Mouse (Mus musculus): ENCODE data around the gene Cdk7. TPM values are rescaled to one million over a fixed set of nuclear protein-coding genes. Genes with fewer than 3 reads are reported as not detected.

The Cdk7 gene
- total RNA-seq, 2 experiments from 2014 or later = 11.5 to 13.6 TPM

- peak; percentile 88 for TF ChIP-seq CTCF (IDR thresholded peaks at IDR 0.05)
- Histone ChIP-seq H3K4me3 (no peak overlapping the region), H3K27ac (peak overlapping the region; percentile 3; the same call in 1 of the 2 replicates)
- DNase-seq = peak; percentile 55
- intact Hi-C loops (cut with DNase I) = loop anchor here (5.0 to 10.0 kb wide), 2 partner anchors 72 to 555 kb away; partner anchors contain the start of genes Bdp1, Cdk7 and Serf1
Measured at GRCm38 (mm10) chr13:100659864-100660456, 70.8 kb downstream of the Cdk7 start.

- Histone ChIP-seq H3K27ac (no peak overlapping the region), H3K4me3 (no peak overlapping the region)
- intact Hi-C loops (cut with DNase I) = loop anchor here (10.0 kb wide), 1 partner anchor 553 kb away; the partner anchor contains the start of genes Bdp1 and Serf1
- no peak for TF ChIP-seq CTCF (IDR thresholded peaks at IDR 0.05)
- no peak for DNase-seq
Measured at GRCm38 (mm10) chr13:100658091-100658490, 72.6 kb downstream of the Cdk7 start.

Other genes starting within 250 kb of the Cdk7 start
- 10 to 100 TPM; 20.7 to 22.4 TPM for gene Gtf2h2, start 238.4 kb downstream of the Cdk7 start, total RNA-seq (2021)
- gene Ocln, start 178.2 kb downstream of the Cdk7 start, total RNA-seq (2021) = under 1 TPM in 1 of 2 experiments, not detected in 1; 0.15 TPM
- gene Marveld2, start 114.0 kb downstream of the Cdk7 start, total RNA-seq (2021) = under 1 TPM; 0.51 to 0.64 TPM
- 10 to 100 TPM; 67.2 to 80.7 TPM for gene Ak6, start 80.0 kb downstream of the Cdk7 start, total RNA-seq (2021)
- 10 to 100 TPM; 11.4 to 13.7 TPM for gene Rad17, start 79.9 kb downstream of the Cdk7 start, total RNA-seq (2021)
- 1 to 10 TPM in 1 of 2 experiments, under 1 TPM in 1; 0.56 to 7.4 TPM for gene Taf9, start 79.4 kb downstream of the Cdk7 start, total RNA-seq (2021)
- gene Ccdc125, start 61.2 kb downstream of the Cdk7 start, total RNA-seq (2021) = under 1 TPM; 0.15 to 0.17 TPM
- gene Mrps36, start 13.7 kb upstream of the Cdk7 start, total RNA-seq (2021) = 100 to 1,000 TPM; 118 to 180 TPM
- not detected for gene Cenph, start 45.0 kb upstream of the Cdk7 start, total RNA-seq (2021)
- not detected for gene Ccnb1, start 55.6 kb upstream of the Cdk7 start, total RNA-seq (2021)
- gene Slc30a5, start 102.5 kb upstream of the Cdk7 start, total RNA-seq (2021) = 10 to 100 TPM in 1 of 2 experiments, 1 to 10 TPM in 1; 9.1 to 13.6 TPM

All from gastrocnemius, adult 2 months (tissue).